Mouse (Mus musculus) right cerebral cortex, adult 18-20 months (tissue): Measurements from ENCODE around the gene Trim23.
"Not testable (repeated sequence)": the region's sequence is repeated elsewhere in the genome, so short reads cannot be mapped to it uniquely, and the experiment has no call there.

Experiments used
- DNase-seq: peaks from one replicate; pipeline ENCODE4 v3.0.0; 2022; ENCODE audit warnings: mixed read lengths

Trim23 gene

GRCm38 (mm10) chr13:104178650-104179121 lies at the start of gene Trim23:
TSS of gene Trim23 (plus strand) at chr13:104178797.
- DNase-seq = peak; percentile 99

DNA sequence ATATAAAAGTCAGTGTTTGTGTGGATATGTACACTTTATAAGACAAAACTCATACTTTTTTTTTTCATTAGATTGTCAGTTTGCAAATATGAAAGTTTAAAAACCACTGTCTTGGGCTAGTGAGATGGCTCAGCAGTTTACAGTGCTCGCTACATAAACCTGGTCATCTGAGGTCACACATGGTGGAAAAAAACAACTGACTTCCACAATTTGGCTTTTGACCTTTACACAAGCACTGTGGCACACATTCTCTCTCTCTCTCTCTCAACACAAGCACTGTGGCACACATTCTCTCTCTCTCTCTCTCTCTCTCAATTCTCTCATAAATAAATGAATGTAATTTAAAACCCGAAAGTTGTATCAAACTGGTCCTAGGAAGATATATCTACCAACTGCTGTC lies 46.0 kb upstream of the Trim23 start:
- DNase-seq = no peak

DNA sequence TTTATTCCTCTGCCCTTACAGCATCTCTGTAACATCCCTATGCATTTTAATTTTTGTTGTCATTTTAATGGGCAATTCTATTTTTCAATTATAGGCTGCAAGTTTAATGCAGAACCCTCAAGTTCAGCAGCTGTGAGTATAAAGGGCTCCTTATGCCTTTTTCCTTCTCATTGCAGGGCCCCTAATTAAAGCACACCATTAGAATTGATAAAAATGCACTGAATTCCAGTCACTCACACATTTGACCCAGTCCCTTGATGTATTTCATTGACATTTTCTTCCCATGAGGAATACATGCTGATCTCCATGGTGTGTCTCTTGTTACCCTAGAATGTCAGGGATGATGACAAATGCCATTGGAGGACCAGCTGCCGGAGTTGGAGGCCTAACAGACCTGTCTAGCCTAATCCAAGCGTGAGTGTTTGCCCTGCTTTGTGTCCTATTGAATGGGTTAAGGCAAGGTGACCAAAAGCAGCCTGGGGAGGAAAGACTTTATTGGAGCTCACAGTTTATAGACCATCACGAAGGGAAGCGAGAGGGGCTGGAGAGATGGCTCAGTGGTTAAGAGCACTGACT lies 44.0 kb upstream of the Trim23 start:
- no peak for DNase-seq

DNA sequence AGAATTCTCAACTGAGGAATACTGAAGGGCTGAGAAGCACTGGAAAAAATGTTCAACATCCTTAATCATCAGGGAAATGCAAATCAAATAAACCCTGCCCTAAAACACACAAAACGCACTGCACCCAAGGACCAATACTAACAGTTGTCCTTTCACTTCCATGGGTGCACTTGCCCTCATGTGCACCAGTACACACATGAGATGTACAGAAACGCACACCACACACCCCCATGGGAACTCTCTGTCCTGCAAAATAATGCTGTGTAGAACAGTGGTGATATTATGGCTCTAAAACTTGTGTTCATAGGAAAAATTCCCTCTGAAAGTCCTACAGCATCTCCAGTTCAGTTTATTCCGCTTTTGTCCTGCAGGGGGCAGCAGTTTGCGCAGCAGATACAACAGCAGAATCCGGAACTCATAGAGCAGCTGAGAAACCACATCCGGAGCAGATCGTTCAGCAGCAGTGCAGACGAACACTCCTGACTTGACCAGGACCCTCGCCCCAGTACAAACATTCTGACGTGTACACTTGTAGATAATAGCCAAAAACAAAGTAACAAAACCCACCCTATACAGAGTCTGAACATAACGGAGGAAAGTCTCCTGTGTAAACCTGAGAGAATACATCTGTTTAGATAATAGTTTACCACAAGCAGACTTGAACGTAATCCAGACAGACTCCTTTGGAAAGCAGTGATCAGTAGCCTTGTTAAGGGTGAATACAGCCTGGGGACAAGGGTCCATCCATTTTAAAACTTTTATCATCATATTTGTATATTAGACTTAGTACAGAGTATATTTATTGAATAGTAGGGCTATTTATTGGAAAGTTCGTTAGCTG lies 39.0 kb upstream of the Trim23 start:
- DNase-seq = peak; percentile 74

DNA sequence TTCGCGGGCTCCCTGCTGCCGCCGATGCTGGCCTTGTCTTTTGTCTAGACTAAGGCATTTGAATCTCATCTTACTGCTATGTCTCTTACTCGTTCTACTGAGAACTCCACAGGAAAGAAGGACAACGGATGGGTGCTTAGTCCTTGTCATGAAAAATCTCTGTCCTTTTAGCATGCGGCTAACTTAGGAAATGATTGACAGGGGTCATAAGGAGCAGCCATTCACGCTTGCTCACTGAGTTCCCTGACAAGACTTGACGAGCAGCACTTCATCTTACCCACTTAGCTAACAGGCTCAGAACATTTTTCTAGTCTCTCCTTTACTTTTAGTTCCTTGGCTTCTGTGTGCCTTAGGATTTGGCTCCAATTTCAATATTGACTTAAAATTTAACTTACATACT lies 33.7 kb upstream of the Trim23 start:
- no peak for DNase-seq

DNA sequence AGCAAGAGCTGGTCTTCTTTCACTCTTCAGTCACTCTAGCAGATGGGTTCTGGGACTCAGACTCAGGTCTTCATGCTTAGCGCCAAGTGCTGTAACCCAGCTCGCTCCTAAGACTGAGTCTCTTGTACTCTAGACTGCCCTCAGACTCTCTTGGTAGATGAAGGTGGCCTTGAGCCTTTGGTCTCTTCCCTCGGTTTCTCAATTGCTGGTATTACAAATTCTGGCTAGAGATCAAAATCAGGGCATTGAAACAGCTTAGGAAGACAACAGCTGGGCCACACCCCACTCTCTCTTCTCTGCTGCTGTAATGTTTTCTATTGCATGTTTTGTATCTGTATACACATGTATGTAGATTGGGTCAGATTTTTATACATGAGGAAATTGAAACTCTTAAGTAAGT lies 33.0 kb upstream of the Trim23 start:
- no peak for DNase-seq

- no peak for DNase-seq
Observed at GRCm38 (mm10) chr13:104154180-104154579, 24.4 kb upstream of the Trim23 start.

DNA sequence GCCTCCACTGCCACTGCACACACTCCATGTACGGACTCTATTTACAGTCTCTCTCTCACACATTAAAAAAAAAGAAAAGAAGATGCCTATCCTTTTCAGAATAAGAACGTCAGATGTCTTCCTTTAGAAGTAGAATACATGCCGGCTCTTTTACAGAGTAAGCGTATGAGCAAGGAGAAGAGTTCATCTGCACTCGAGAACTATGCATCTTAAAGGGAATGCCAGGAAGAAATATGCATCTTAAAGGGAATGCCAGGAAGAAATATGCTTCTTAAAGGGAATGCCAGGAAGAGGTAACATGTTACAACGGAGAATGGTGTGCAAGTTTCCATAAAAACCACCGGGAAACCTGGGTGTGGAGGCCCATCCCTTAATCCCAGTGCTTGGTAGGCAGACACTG lies 23.5 kb upstream of the Trim23 start:
- DNase-seq = no peak

DNA sequence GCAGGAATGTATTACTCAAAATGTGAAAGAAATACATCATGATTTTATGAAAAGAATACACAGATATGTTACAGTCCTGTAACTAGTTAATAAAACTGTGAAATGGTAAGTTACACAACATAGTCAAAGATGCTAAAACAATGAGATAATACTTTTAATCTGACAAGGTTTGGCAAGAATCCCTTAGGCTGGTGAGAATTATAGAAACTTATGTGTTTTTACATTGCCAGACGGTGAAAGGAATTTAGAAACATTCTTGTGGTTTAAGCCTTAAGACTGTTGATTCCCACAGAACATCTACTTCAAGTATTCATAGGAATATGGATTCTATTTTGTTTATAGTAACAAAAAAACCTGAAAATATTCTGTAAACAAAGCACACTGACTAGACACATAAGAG lies 22.9 kb upstream of the Trim23 start:
- no peak for DNase-seq

DNA sequence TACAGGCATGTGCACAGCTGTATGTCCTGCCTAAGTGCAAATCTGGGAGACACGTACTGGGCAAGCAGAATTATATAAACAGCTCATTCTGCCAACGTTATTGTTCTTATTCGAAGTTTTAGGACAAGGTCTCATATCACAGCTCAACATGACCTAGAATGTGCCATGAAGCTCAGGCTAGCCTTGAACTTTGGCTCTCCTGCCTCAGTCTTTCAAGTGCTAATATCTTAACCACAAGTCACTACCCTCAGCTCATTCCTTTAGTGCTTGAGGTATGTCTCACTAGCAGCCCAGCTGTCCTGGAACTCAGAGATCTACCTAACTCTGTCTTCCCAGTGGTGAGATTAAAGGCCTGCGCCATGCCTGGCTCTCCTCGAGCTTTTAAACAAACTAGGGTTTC lies 6.9 kb upstream of the Trim23 start:
- DNase-seq = no peak

- no peak for DNase-seq
Observed at GRCm38 (mm10) chr13:104172498-104172897, 6.1 kb upstream of the Trim23 start.

DNA sequence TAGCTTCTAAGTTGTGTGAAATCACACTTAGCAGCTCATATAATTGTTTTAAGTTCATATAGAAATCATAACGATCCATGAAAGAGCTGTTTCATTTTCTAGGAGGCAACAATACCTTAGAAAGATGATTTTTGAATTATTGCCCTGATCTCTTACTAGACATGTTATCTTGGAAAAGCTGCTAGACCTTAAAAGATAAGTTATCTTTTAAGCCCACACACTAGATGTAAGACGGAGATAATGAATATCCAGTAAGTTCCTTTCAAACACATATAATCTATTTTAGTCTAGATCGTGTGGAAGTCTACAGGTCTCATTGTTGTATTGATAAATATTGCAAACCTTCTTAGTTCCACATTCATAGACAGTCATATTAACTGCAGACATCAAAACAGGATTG lies 1.7 kb upstream of the Trim23 start:
- no peak for DNase-seq

DNA sequence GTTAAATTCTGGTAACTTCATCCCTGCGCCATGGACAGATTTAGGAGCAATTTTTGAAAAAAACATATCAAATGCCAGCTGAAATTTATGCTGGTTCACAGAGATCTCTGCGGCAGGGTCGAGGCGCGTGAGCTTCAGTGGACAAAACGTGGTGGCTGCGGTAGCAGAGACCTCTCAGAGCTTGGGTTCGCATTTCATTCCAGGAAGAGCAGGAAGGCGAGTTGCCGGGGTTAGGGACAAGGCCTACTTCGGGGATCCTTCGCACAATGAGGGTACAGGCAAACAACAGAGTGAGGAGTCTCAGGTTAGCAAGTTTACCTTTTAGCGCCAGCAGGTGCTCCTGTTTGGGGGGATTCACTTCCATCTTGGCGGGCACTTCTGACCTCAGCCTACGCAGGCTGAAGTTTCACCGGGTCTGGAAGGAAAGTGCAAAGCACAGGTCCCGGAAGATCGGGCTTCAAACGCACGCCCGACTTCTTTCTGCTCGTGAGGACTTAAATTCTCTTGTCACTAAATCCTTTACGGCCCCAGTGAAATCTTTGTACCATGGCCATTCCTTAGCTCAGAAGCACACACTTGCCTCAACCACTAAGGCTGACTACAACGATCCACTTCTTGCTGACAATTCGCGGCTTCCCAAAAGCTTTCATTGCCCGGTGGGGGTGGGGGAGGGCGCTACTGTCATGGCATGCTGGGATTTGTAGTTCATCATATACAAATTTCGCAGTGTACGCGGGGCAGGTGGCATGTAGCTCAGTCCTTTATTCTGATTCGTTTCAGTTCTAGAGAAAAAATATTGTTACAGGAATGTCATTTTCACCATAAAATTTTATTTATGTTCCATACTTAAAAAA lies 574 bp upstream of the Trim23 start, which contains the start of gene Trappc13:
Trappc13 (minus strand) TSS at position 674 of the 854 bp plus-strand sequence.
- no peak for DNase-seq

DNA sequence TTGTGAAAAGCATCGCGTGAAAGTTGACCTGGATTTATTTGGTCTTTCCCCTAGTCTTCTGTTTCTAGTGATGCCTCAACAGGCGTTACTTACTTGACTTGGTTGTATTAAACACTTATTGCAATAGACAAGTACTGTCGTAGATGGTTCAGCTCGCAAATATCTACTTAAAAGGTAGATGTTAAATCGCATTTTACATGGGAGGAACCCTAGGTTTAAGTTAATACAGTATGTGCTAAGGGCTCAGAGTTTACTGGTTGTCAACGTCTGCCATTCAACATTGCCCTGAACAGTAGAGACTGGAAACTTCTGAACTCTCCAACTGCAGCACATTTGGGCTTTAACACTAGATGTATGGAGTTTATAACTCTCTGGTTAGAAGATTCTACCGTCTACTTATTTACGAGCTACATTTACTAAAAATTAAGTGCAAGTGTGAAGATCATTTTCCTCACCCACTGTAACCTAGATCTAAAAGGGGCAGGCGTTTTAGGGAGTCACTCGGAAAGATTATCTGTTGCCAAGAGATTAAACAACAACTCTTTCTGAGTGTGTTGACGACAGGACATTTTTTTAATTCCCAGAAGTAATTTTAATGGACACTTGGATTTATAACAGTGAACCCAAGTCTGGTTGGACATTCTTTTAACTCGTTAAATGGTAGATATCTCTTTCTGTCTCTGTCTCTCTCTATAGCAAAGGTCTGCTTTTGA lies 735 bp downstream of the Trim23 start:
- DNase-seq = no peak

- DNase-seq = no peak
Observed at GRCm38 (mm10) chr13:104187357-104187756, 8.8 kb downstream of the Trim23 start.

GRCm38 (mm10) chr13:104195891-104196290 lies 17.3 kb downstream of the Trim23 start:
- DNase-seq = not testable (repeated sequence)

DNA sequence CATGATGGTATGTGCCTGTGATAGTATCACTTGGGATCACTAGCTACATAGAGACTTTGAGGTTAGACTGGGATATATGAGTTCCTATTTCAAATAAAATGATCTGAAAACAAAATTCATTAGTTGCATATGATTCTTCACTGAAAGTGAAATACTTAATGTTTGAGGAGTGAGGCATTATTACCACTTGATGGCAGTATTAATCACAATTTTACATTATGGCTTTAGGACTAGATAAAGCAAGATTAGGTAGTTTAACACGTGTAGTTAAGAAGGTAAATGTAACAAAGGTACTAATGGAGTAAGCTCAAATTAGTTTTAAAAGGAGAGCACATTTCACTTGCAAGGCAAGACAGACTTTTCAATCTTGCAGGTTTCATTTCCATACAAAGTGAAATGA lies 25.7 kb downstream of the Trim23 start:
- no peak for DNase-seq

DNA sequence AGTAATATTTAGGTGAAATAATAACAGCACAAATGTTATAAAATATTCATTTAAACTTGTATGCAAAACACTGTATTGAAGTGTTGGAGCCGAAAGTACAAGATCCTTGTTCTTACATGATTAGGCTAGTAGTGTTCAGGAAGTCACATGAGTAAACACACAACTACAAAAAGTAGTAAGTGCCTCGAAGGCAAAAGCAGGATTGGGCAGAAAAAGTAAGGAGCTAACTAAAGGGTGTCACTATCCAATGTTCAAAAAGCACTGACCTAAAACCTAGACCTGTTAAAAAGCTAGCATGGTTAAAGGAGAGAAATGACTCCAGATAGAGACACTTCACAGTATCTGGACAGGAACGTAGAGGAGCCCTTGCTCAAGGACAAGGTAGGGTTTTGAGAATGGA lies 48.9 kb downstream of the Trim23 start:
- DNase-seq = no peak

GRCm38 (mm10) chr13:104228384-104229066 lies 49.9 kb downstream of the Trim23 start, which contains the start of the genes Cenpk and Ppwd1:
TSS of gene Cenpk (plus strand) at chr13:104228611.
TSS of gene Ppwd1 (minus strand) at chr13:104228843.
- DNase-seq = peak; percentile 96

- DNase-seq = no peak
Observed at GRCm38 (mm10) chr13:104229181-104229580, 50.6 kb downstream of the Trim23 start.
